Mouse (Mus musculus) brain, embryonic 14.5 days (tissue): ENCODE data around the gene Zfp106. TPM values are rescaled to one million over a fixed set of nuclear protein-coding genes. Genes with fewer than 3 reads are reported as not detected.
A peak's percentile ranks its signal among the peaks of the same experiment; 100 is the strongest.

Experiments used
- DNase-seq: peaks from one replicate; pipeline ENCODE4 v3.0.0-alpha.2; 2011; ENCODE audit warnings: low read depth
- CTCF ChIP-seq: fragments of 200-500 bp; IDR thresholded peaks from 2 replicates; pipeline ENCODE4 v1.5.1; 2012; ENCODE audit warnings: inconsistent platforms, mild to moderate bottlenecking, moderate library complexity, borderline replicate concordance; ENCODE audit not compliant: insufficient read depth, insufficient read length; ENCODE audit errors: extremely low read depth
- POLR2A ChIP-seq: fragments of 200-500 bp; IDR thresholded peaks from 2 replicates; pipeline ENCODE4 v1.6.1; 2012; ENCODE audit warnings: mild to moderate bottlenecking, inconsistent platforms, borderline replicate concordance; ENCODE audit not compliant: poor library complexity, insufficient read depth, insufficient read length, severe bottlenecking; ENCODE audit errors: extremely low read depth
- polyA plus RNA-seq: library from polyadenylated mRNA; depleted of rRNA; stranded (reverse); fragments of >200 nt; gene quantifications from 2 replicates; pipeline ENCODE4 v1.2.3, GENCODE M21; 2012

Zfp106 gene
- polyA plus RNA-seq, 1 experiment, result 53.8 TPM

DNA sequence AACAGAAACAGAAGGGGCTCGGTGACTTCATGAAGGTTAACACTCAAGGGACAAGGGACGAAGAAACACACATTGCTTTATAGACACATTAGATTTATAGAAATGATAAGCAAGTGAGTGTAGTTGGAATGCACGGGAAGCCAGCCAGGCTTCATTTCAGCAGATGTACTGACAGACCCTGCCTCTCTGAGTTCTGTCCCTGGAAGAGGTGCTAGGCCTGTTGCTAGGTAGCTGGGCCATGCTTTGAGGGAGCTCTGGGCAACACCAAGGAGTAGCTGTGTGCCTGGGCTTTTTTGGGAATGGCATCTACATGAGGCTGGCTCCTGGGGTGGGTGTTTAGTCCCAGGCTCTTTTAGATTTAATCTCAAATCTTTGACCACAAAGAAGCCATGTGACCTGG is 67.1 kb downstream of the Zfp106 start:
- DNase-seq, result peak; percentile 15
- TF ChIP-seq POLR2A, result no peak
- TF ChIP-seq CTCF, result no peak

DNA sequence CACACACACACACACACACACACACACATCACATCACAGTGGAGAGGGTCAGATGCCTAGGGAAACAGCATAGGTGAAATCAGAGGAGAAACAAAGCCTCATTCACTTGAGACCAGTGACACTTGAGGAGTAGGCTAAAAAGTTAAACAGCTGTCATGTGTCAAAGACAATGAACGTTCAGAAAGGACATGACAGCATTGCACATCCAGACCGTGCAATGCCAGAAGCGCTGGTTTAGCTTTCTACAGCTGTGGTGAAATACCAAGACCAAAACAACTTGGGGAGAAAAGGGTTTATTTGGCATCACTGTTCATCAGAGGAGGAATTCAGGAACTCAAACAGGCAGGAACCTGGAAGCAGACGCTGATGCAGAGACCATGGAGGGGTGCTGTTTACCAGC is 70.4 kb downstream of the Zfp106 start:
- DNase-seq, result no peak

DNA sequence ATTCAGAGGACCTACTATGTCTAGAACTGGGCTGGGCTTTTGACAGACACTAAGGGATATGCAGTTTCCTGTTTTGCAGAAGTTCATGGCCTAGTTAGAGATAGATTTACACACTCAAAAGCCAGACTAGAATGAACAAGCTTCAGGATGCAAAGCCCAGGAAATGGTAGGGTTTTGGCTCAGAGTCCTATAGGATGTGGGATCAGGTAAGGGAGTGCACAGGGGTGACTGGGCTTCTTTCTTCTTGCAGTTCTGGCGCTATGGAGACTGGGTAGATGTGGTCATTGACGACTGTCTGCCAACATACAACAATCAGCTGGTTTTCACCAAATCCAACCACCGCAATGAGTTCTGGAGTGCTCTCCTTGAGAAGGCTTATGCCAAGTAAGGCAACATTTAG is 79.4 kb downstream of the Zfp106 start:
- TF ChIP-seq CTCF, result no peak
- no peak for TF ChIP-seq POLR2A
- DNase-seq, result no peak

More for the DNA sequence above, 70.4 kb downstream of the Zfp106 start:
- TF ChIP-seq CTCF, result no peak
- no peak for TF ChIP-seq POLR2A

DNA sequence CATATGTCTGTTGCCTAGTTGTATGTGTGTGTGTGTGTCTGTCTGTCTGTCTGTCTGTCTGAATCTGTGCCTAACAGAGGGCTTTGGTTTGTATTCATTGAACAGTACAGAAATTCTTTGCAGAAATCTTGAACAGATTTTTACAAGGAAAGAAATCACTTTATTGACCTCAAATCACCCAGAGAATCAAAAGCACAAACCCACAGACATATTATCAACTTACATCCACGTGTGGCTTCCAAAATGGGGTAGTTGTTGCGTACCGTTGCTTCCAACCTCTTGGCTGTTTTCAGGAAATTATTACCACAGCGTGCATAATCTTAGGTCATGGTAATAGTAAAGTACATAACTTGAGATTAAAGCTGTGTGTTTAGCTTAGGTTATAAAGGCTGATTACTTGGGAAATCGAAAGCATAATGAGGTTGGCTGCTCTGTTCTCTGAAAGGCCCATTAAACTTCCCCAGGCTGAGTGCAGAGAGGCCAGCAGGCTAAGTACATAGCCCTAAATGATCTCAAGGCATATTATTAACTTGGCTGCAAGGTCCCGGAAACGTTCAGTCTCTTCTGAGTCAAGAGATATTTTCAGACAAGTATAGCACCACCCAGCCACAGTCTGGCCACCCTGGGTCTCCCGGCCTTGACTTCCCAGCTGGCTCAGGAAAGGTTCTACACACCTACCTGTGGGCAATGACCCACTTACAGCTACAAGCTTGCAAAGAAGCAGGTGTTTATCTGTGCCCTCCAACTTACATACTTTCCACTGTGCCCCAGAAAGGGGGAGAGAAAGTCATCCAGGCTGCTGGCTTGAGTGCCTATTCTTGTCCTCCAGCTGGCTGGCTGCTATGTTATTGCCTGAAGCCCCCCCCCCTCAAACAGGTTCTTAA is 80.9 kb downstream of the Zfp106 start:
- DNase-seq, result no peak
- TF ChIP-seq POLR2A (no peak), CTCF (no peak)

DNA sequence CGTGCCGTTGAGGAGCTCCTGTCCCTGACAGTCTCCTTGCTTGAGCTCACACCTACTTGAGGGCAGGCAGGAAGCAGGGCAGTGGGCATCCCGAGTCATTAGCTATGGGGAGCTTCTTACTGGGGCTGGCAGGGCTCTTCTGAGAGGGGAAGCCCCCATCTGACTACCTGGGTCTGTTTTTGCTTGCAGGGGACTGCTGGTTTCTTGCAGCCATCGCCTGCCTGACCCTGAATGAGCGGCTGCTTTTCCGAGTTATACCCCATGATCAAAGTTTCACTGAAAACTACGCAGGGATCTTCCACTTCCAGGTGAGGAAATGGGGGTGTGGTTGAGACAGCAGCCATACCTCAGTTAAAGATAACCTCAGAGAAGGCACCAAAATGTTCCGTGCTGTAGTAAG is 81.7 kb downstream of the Zfp106 start:
- DNase-seq, result no peak
- TF ChIP-seq CTCF (no peak), POLR2A (no peak)

DNA sequence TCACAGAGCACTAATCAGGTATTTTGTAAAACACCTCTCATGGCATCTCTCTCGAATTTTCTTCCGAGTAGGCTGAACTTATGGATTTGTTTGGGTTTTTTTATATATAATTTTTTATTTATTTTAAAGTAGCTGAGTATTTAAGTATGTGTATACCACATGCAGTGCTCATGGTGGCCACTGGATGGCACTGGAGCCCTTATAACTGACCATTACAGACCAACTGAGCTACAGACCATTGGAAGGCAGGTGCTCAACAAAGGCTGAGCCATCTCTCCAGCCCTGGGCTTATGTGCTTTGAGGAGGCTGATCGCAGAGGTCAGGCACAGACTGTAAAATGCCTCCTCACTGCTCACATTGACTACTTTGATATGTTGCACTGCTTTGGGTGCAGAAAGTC is 85.0 kb downstream of the Zfp106 start:
- peak; percentile 71 for DNase-seq
- no peak for TF ChIP-seq POLR2A
- TF ChIP-seq CTCF, result peak; percentile 63; the same call in 1 of the 2 replicates

DNA sequence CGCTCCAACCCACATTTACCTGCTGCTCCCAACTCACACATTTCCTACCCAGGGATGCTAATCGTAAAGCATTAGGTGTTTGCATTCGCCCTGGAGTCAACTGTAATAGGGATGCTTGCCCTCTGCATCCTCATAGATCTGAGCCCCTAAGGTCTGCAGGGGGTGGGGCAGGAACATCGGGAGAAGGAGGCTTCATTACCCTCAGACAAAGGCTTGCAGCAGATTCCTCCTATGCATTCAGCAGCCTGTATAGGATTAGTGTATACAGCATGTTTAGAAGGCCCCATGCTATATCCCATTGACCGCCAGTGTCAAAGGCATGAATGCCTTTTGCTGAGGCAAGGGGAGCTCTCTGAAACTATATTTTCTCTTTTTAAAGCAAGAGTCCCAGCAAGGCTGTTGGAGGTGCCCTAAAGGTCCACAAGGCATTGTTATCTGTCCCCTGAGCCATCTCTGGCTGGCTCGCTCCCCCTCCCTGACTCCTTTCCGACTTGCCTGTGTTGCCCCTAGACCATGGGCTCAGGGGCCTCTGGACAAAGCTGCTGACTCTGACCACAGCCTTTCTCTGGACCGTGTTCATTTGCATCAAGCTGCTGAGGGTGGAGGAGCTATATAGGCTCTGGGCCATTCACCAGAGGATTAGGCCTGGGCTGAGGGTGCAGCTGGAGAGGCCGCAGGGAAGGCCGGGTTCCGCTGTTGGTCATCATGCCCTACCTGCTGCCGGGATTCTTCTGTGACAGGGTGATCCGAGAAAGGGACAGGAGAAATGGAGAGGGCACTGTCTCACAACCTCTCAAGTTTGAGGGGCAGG is 87.2 kb downstream of the Zfp106 start:
- no peak for DNase-seq
- TF ChIP-seq POLR2A, result no peak
- TF ChIP-seq CTCF, result no peak

DNA sequence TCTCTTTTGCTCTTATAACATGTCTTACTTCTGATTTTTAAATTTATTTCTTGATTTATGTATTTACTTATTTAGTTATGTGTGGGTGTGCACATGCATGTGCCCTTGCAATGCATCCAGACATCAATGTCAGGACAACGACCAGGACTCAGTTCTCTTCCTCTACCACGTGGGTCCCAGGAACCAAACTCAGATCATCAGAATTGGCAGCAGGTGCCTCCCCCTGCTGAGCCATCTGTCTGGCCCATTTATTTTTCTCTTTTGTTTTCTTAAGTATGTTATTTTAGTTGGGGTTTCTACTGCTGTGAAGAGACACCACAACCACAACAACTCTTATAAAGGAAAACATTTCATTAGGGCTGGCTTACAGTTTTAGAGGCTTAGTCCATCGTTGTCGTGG is 92.8 kb downstream of the Zfp106 start:
- DNase-seq, result no peak
- TF ChIP-seq CTCF (no peak), POLR2A (no peak)

DNA sequence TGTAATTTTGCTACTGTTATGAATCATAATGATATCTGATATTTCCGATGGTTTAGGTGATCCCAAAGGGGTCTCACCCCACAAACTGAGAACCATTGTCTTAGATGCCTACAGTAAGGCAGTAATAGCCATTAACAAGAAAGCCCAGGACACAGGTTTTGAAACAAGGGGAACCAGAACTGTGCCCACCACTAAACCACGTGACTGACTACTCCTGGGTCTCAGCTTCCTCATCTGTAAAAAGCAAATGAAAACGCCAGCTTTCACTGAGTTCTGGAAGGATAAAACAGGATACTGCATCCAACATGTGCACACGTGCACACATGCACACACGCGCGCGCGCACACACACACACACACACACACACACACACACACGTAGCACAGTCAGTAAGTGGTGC is 93.9 kb downstream of the Zfp106 start:
- no peak for DNase-seq

DNA sequence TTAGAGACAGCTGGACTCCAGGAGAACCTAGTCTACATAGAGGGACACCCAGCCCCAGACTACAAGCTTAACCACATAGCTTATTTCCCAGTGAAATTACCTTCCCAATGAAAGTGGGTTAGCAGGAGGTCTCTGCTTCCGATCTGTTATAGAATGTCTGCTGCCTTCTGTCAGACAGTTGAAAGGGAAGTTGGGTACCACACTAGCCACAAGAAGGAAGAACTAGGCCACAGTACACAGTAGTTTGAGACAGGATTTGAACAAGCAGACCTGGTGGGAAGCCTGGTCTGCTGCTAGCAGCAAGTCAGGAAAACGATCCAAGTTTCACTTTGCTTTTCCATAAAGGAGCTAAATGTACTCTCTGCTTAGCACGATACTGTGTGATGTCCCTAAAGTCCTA is 94.4 kb downstream of the Zfp106 start:
- TF ChIP-seq POLR2A (no peak), CTCF (no peak)
- DNase-seq, result no peak

More for the DNA sequence above, 93.9 kb downstream of the Zfp106 start:
- no peak for TF ChIP-seq CTCF
- TF ChIP-seq POLR2A, result no peak

DNA sequence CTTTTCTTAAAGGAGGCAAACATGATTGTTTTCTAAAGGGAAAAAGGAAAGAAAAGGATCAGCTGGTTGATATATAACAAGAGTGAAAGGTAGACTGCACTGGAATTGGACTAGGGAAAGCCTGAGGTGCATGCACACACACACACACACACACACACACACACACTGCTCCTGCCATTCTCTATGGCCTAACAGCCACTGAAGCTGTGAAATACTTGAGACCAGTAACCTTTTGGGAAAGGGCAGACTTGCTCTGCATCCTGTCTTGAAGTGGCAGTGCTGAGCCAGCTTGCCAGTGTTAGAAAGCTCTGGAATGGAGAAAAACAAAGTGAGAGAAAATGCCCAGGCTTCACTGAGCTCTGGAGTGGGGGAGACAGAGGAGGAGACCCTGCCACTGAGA is 95.6 kb downstream of the Zfp106 start:
- TF ChIP-seq CTCF, result no peak
- no peak for TF ChIP-seq POLR2A

DNA sequence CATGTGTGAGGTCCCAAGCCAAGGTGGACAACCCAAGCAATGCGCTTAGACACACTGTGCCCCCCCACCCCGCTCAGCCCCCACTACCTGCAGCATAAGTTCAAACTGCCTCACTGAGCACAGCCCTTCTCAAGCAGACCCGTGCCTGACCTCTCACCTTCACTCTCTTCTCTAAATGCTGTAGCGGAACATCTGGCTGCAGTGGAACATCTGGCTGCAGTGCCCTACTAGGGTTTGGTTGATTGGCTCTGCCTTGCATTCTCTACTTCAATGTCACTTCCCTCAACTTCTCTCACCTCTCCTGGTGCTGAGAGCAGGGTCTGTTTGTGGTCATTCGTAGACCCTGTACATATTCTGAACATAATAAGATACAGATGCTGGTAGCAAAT is 98.3 kb downstream of the Zfp106 start:
- DNase-seq, result no peak
- TF ChIP-seq POLR2A, result no peak
- no peak for TF ChIP-seq CTCF

More for the DNA sequence above, 95.6 kb downstream of the Zfp106 start:
- DNase-seq, result no peak

DNA sequence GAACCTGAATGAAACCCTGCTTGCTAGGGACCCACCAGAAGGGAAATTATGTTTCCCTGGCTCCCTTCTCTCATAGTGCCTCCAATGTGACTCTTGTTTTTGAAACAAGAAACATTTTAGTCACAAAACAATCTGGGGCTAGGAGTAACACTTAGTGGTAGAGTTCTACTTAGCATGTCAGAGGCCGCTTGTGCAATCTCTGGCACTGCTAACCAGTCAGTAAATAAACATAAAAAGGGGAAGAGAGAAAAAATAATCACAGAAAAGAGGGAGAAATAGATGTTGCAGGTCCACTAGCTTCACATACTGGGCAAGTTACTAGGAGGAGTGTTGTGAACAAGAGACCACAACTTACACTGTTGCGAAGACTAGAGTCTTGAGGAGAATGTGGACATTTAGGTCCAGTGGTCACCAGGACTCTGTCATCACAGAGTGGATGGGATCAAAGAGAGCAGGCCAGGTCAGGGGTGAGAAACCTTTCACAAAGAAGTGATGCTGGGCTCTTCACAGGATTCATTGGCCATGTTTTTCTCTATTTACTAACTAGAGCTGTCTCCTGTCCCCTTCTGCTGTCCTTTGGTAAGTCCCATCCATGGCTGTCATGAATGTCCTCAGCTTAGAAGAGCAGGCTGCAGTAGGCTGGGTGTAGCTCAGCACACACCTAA is 98.8 kb downstream of the Zfp106 start:
- no peak for DNase-seq
- no peak for TF ChIP-seq CTCF
- no peak for TF ChIP-seq POLR2A
